Mouse (Mus musculus) adrenal gland (tissue): ENCODE data around the gene 1700017B05Rik.

Experiments
- intact Hi-C: fragments of 180-260 bp; cut with DNase I; formaldehyde crosslinking; loops from one replicate; pipeline ENCODE4 v1.15.1; 2025

The 1700017B05Rik gene

DNA sequence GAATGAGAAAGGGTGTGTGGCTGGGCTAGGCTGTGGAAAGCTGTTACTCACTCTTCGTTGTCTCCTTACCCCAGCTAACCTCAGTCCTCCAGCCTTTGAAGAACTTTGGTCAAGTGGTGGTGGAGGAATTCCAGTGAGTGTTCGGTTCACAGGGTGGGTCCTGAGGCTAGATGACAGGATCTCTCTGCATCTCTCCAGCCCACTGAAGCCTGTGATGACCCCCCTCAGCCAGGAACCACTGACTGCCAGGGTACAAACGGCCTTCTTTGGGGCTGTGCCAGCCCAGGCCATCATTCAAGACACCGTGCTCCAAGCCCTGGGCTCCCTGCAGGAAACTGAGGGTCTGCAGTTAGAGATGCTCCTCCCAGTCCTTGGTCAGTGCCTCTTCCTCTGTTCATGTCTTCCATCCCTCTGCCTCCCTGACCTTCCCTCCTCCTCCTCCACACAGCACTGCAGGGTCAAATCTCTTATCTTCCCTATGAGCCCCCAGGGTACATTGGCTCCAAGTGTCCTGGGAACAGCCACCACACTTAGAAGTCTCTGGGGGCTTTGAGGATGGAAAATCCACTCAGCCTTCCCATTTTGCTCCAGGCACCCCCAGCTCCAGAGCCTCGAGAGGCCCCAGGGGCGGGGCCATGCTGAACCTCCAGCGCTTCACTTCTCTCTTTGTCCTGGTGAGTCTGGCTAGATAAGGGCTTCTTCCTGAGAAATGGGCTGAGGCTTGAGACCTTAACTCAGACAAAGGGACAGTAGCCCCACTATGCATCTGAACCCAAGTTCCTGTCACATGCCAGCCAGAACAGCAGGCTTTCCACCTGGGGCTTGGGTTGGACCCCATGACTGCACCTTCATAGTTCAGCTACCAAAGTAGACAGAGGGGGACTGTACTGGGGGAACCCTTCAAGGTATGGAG is 14.1 kb downstream of the 1700017B05Rik start:
- intact Hi-C loops, result no loop called here

DNA sequence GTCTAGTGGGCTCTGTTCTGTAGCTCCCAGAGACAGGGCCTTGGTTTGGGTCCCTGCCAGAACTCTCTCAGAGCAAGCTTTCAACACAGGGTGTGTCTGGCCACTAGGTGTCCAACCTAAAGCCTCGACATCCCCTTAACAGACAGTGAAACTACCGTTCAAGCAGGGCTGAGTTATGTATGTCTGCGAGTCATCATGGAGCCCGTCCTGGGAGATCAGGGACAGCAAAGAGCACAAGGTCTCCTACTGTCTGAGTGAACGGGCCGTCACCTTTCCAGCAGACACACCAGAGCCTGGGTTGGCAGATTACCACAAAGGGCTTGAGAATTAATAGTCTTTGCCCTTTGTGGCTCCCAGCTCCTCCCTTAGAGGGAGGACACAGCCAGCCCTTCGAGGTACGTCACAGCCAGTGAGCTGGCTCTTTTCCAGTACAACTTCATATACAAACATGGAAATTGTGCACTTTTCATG is 15.2 kb downstream of the 1700017B05Rik start:
- intact Hi-C loops, result no loop called here

DNA sequence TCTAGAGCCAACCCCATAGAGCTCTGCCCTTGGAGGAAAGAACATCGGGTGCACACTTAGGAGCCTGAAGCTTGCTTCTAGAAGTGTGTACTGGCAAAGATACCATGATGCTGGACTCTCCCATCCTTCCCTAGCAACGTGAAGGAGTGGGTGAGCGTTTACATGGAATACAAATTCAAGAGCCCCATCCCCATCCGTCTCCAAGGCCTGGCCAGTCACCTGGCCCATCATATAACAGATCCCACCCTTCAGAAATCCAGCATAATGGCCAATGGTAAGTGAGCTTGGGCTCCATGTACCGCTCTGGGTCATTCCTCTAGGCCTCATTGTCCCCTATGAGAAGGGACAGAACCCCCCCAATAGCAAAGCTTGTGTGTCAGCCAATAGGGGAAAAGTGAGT is 15.9 kb downstream of the 1700017B05Rik start:
- intact Hi-C loops, result no loop called here

DNA sequence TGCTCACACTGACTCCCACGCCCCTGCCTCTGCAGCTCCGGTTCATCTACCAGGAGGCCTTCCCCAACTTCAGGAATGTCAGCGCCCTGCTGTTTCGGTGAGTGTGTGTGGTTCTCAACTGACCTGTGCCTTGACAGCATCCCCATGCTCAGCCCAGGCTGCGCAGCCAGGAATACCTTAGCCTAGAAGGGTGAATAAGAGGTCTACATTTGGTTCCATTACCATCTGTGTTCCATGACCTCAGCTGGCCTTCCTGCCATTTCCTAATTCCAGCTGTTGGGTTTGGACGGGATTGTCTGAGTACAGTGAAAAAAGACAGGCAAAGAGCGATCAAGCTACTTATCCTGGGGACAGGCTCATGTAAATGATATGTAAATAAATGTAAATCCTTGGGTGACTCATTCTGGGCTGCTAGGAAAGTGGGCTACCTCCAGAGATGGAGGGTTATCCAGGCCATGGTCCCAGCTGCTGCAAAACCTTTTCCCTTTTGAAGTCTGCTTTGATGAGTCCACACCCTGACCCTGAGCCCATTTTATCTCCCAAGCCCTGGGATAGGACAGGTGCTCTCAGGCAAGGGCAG is 18.2 kb downstream of the 1700017B05Rik start:
- intact Hi-C loops, result no loop called here

DNA sequence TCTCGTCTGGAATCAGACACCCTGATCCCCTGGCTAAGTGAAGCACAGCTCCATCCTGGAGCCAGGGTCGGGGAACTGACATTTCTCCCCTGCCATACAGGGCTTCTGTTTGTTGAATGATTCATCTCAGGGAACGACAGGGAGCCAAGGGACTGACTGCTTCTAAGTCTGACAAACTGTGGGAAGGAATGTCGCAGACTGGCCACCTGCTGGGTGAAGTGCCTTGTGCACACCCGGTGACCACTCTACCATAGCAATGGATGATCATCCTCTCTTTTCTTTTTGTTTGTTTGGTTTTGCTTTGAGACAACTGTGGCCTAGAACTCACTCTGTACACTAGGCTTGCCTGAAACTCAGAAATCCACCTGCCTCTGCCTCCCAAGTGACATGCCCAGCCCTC is 19.5 kb downstream of the 1700017B05Rik start:
- intact Hi-C loops, result no loop called here

DNA sequence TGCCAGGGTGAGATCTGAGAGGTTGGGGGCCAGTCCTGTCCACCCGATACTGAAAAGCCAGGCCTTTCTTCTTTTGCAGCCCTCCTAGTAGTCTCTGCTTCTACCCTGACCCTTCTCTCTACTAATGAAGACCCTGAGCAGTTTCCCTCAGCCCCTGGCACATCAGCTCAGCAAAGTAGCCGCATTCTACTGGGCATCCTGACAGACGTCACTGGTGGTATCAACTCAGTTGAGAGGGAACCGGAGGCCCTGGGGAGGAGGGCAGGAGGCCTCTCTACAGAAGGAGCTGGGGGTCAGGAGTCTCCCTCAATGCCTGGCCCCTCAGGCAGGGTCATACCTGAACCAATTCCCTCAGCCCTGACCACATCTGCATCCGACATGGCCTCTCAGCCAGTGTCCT is 21.3 kb downstream of the 1700017B05Rik start:
- intact Hi-C loops, result no loop called here

DNA sequence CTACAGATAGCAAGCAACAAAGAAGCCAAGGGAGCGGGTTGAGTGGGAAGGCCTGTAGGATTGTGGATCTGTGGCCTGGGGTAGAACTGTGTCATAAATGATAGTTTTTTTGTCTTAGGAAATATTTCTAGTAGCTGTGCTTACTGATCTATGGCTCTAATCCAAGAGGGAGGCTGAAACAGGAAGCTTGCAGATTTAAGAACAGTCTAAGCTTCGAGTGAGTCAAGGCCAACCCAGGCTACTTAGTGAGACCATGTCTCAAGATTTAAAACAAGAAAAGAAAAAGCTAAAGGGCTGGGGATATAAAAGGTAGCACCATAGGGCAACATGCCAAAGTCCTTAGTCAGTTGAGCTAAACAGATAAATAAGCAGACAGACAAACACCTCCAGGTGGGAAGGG is 24.2 kb downstream of the 1700017B05Rik start:
- intact Hi-C loops, result no loop called here

DNA sequence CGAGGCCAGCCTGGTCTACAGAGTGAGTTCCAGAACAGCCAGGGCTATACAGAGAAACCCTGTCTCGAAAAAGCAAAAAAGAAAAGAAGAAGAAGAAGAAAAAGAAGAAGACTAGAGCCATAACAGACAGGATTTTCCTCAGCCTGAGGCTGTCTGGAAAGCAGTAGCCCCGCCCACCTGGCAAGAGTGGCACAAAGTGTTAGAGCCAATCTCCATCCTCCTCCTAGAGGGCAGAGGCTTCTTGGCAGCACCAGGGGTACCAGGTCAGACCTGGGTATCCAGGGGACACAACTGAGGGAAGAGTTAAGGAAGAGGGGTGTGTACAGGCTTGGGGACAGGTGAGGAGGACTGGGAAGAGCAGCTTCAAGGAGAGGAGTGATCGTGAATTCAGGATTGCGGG is 24.7 kb downstream of the 1700017B05Rik start:
- intact Hi-C loops, result no loop called here

DNA sequence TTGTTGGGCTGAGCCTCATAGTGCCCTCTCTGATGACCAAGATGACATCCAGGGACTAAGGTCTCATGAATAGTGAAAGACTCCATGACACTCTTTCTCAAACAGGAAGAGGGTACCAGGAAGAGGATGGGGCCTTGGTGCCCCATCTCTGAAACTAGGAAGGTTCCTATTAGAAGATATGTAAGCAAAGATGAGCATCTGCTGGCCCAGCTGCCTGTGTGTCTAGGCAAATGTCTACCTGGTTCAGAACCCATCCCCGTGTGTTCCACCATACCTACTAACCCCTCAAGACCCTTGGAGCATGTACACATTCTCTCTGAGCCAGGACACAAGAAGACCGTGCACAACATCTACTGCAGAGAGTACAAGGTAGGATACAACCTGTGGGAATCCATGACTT is 26.2 kb downstream of the 1700017B05Rik start, which contains the start of gene Trcg1:
Trcg1 (plus strand) TSS at position 301 of the 400 bp plus-strand sequence.
- intact Hi-C loops, result no loop called here

DNA sequence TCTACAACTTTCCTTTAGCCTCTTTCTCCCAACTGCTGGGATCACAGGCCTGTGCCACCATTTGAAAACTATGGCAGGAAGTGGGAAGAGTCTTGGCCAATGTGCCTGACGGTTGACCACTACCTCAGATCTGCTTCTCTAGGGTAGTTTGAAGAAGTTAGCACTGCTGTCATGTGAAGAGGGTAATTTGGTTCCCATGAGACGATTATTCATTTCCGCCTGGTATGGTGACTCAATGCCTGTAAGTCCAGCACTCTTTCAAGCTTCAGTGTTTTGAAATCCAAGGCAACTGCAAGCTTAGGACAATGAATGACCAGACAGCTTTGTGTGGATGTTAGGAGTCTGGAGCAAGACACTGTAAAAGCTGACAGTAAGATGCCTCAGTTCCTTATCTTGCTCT is 28.6 kb downstream of the 1700017B05Rik start:
- intact Hi-C loops, result no loop called here

DNA sequence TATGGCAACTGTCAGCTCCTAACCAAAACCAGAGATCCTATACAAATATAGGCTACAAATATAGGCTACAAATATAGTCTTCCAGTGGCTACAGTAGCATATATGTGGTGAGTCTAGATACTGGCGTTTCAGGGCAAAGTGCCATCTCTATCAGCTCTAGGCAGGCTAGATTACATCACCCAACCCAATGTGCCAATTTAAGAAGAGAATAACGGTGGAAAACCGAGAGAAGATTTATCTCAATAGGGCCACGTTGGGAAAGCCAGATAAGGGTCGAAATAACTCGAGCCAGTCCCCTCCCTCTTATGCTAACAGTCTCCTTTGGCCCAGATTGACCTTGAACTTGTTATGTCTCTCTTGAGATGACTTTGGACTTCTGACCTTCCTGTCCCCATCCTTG is 29.3 kb downstream of the 1700017B05Rik start:
- intact Hi-C loops, result no loop called here

DNA sequence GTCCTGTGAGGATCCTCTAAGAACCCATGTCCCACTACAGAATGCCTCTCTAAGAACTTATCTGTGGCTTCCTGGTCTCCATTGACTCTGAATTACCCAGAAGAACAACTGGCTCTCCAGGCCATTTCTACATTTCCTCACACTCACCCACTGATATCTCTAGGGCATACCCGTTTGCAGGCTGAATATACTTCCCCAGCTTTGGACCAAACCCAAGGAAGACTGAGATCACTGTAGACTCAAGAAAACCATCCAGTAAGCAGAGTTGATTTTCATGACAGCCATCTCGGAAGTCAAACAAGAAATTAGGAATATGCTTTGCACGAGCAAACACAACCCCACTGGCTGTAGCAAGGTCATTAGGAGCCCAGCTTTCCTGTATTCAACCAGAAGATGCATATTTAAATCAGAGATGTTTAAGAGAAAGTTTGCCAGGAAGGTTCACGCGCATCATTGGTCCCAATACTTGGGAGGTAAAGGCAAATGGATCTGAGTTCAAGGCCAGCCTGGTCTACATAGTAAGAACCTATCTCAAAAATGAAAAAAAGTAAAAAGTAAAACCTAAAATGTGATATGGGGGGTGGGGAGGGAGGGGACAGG is 30.0 kb downstream of the 1700017B05Rik start:
- intact Hi-C loops, result no loop called here

DNA sequence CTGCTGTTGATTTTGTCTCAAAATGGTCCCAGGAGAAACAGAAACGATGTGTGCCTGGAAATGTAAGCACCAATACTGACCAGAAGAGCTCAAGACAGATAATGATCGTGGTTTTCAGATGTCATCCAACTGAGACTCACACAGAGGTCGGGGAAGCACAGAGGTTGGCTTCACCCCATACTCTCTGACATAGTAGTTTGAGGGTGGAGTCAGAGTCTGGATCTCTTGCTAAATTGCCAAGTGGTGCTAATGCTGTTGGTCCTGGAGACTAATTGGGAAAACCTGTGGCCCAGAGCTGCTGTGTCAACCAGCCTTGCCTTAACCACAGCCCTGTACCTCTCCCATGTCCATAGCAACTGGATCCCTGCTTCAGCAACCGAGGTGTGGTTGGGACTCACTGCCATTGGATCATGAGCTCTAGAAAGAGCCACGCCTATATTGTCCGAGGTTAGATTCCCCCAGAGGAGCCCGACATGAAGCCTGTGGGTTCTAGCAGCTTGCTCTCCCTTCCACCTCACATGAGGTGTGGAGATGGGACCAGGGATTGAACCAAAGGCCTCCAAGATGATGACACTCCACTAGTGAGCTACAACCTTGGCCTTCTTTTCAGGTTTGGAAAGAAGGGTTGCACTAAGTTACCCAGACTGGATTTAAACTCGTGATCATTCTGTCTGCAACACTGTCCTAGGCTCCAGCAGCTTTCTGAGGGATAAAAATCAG is 30.7 kb downstream of the 1700017B05Rik start:
- intact Hi-C loops, result no loop called here

DNA sequence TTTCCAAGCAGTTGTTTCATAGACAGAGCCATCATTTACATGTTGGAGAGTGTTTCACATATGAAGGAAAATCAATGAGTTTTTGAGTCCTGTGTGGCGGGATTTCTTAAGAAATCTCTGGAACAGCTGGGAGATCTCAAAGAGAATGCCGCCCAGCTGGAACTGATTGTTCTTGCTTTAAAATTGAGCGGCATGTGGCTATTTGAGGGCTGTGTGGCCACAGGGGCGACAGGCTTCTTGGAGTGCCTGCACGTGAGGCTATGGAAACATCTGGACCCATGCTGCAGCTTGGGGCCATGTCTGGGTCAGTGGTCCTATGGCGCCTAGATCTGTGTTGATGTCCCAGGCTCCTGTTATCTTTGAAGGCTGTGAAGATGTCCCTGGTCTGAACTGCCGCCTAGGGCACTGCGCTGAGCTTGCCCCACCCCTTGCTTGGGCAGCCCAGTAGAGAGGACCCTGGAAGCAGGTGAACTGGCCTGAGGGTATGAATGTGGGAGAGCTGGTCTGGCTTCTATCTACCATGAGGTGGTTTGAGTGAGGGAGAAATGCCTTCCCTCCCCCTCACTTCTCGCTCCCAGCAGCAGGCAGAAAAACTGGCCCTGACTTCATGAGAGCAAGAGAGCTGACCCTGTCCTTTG is 32.1 kb downstream of the 1700017B05Rik start:
- intact Hi-C loops, result no loop called here

DNA sequence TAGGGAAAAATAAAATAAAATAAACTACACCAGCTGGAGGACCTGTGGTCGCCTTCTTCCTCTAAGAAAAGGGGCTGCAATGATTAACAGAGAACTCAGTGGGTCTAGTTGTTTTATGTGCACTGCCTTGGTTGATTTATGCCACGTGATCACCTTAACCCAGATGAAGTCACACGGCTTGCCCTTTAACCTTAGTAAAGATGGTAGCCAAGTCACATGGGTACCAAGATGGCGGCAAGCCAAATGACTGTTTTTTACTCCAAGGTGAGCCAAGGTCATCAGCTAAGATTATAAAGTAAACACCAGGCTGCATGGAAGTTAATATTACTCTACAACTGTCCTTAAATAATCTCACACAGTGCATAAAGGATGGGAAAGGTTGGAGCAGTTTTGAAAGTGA is 32.7 kb downstream of the 1700017B05Rik start:
- intact Hi-C loops, result loop anchor here (10.0 kb wide), 1 partner anchor 335 kb away; no protein-coding TSS in a partner anchor

DNA sequence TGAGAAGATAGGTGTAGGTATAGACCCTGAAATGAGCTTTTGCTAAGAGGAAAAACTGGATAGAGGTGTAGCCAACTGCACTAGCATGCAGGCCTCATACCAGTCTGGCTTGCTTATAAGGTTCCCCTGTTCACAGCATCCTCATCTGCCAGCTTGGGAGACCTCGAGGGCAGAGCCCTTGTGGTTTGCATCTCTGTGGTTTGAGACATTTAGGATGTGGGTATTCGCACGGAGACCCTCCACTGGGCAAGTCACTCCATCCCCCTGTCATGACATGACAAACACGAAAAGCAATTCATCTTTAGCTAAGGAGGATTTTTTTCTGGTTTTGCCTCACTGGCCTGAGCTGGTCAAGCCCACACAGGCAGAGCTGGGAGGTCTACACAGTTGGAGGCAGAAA is 34.2 kb downstream of the 1700017B05Rik start:
- intact Hi-C loops, result loop anchor here (10.0 kb wide), 1 partner anchor 333 kb away; no protein-coding TSS in a partner anchor

DNA sequence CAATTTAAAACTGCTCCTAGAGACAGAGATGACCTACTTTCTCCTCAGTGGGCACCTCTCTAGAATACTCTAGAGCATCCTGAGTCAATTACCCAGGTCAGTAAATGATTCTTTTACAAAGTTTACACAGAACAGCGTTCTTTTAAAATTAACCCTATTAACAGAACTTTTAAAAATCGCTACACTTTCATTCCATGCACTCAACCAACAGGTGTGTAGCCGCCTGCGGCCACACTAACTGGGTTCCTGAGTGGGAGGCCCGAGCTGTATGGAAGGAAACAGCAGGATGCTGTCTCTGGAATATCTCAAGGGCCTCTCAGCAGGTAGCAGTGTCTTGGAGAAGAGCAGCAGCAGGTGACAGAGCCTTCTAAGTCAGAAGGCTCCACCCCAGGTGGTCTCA is 35.2 kb downstream of the 1700017B05Rik start:
- intact Hi-C loops, result loop anchor here (10.0 kb wide), 1 partner anchor 332 kb away; no protein-coding TSS in a partner anchor

DNA sequence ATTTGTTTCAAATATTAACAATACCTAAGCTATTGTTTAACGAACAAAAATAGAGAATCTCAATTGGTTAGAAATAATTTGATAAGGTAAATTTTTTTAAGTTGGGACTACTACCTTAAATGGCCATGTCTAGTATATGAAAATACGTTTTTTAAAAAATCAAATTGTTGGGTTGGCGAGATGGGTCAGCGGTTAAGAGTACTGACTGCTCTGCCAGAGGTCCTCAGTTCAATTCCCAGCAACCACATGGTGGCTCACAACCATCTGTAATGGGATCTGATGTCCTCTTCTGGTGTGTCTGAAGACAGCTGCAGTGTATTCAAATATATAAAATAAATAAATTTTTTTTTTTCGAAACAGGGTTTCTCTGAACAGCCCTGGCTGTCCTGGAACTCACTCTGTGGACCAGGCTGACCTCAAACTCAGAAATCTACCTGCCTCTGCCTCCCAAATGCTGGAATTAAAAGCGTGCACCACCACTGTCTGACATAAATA is 35.7 kb downstream of the 1700017B05Rik start:
- intact Hi-C loops, result loop anchor here (10.0 kb wide), 1 partner anchor 332 kb away; no protein-coding TSS in a partner anchor

DNA sequence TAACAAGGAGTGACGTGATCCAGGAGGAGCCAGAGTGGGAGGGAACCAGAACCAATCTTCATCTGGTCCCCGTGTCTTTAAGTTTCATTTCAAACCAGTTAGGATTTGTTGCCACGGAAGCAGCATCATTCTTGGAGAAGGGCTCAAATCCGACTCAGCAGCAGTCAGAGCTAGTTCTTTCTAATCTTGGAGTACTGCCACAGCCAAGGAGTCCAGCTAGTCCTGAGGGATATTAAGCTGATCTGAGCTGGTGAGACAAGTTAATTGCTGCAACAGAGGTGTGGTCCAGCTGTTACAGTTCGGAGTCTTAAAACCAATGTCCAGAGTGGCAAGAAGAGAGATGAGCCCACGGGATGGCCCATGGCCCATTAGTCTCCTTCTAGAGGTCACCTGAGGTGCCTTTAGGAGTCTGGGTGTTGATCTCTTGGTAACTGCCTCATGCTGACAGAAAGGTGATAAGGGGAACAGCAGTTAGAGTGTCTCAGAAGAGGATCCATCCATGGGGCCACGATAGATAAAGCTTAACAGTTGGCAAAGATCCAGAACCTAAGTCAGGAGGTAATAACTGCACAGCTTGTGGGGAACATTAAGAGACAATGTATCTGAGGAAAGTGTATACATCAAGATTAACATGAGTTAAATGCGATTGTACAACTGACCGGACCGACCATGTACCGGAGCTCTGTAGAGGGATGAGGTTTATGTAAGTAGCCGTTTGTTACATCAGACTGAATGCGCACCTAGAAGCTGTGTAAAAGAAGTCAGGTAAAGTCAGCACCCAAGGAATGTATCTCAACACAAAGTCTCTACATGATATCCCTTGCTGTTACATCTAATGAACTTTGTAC is 36.4 kb downstream of the 1700017B05Rik start:
- intact Hi-C loops, result loop anchor here (10.0 kb wide), 1 partner anchor 331 kb away; no protein-coding TSS in a partner anchor
